12 mouse cellular contexts compared by ENCODE assay signal in genomic region chr11:32946481-32947001, GRCm38 (mm10).
DNase-seq lines count a peak whose midpoint lies in the region; ATAC-seq lines count a peak whose summit lies in the region.
"Had no signal": no experiment of that assay in that cellular context is flagged by ENCODE, and none has a peak within 500 bp of the region (broad histone marks: within the 10 kb centered on the region; RNA-seq: fewer than 3 reads in every experiment).

No protein-coding gene starts in this region.

- H3K36me3 ChIP-seq in heart, embryonic 14.5 days (ENCODE audit: control insufficient read depth, insufficient read depth, low read length) = no peaks in the 10 kb centered on the region
- H3K36me3 ChIP-seq: limb, embryonic 15.5 days; stomach, embryonic 15.5 days had no signal

- H3K9ac ChIP-seq in heart, embryonic 14.5 days (ENCODE audit: low read length) = no peak overlapping the region
- H3K9ac ChIP-seq: limb, embryonic 15.5 days; stomach, embryonic 15.5 days had no signal

- no peaks in the 10 kb centered on the region for H3K9me3 ChIP-seq in heart, embryonic 14.5 days (ENCODE audit: control insufficient read depth, low read length)
- H3K9me3 ChIP-seq: limb, embryonic 15.5 days; stomach, embryonic 15.5 days had no signal

- ATAC-seq in heart, embryonic 14.5 days (ENCODE audit: insufficient number of reproducible peaks, insufficient read depth, low FRiP score, low read depth) = peak; percentile 93
- no peak for ATAC-seq in megakaryocyte-erythroid progenitor cell, adult 5-6 weeks (replicated peaks; ENCODE audit: low FRiP score, low TSS enrichment, poor library complexity, severe bottlenecking)
- ATAC-seq: midbrain, embryonic 16.5 days had no signal

- no peak overlapping the region for H3K4me3 ChIP-seq in heart, embryonic 14.5 days (ENCODE audit: control insufficient read depth in 1 of 2, insufficient read depth in 1 of 2, low read depth in 1 of 2, low read length in 2 of 2)
- H3K4me3 ChIP-seq: layer of hippocampus, adult 2 months; limb, embryonic 15.5 days; stomach, embryonic 15.5 days had no signal

- DNase-seq in cerebellum, adult 18-20 months = peak; percentile 46 to 52
- DNase-seq in cerebellum, postnatal 4 days (ENCODE audit: low spot score in 2 of 2) = no peak
- peak; percentile 11 to 41 for DNase-seq in lung, postnatal 4 days
- DNase-seq in lung, postnatal 14 days = no peak
- peak; percentile 41 to 60 for DNase-seq in kidney, postnatal 4 days
- DNase-seq in right cerebral cortex, postnatal 14 days = no peak

- H3K4me1 ChIP-seq in heart, embryonic 14.5 days (ENCODE audit: control insufficient read depth in 2 of 2, insufficient read depth in 2 of 2, low read length in 2 of 2) = peaks cover 18 to 39% of the 10 kb centered on the region in 2 experiments
- H3K4me1 ChIP-seq: stomach, embryonic 15.5 days had no signal

- under 1% methylated on average over 3 of the region's 3 CpGs for WGBS in heart, embryonic 14.5 days

- 0 out of 2 replicates have a peak overlapping the region, but pooled peaks have one; percentile 22 for H3K4me2 ChIP-seq in heart, embryonic 14.5 days (ENCODE audit: low read length)
- H3K4me2 ChIP-seq: limb, embryonic 15.5 days; stomach, embryonic 15.5 days had no signal

- peak overlapping the region; percentile 84 to 96 for H3K27ac ChIP-seq in heart, embryonic 14.5 days (replicated peaks in 1 of 2; ENCODE audit: control insufficient read depth in 1 of 2, insufficient read depth in 1 of 2, low read depth in 2 of 2, low read length in 2 of 2)
- H3K27ac ChIP-seq: layer of hippocampus, adult 2 months; limb, embryonic 15.5 days; stomach, embryonic 15.5 days had no signal

- H3K27me3 ChIP-seq in heart, embryonic 14.5 days (ENCODE audit: control insufficient read depth, insufficient read depth, low read length) = no peaks in the 10 kb centered on the region
- H3K27me3 ChIP-seq: limb, embryonic 15.5 days; stomach, embryonic 15.5 days had no signal

Comparison
In these comparisons a context has a peak if more than half of its experiments do, and no peak if none do; other contexts are left out.
1. DNase-seq: peak in cerebellum, adult 18-20 months (2 of 2), lung, postnatal 4 days (2 of 2) and kidney, postnatal 4 days (2 of 2); none in cerebellum, postnatal 4 days (0 of 2), lung, postnatal 14 days (single experiment) and right cerebral cortex, postnatal 14 days (single experiment).